Mouse (Mus musculus): ENCODE data around the gene Brd4.
A peak's percentile ranks its signal among the peaks of the same experiment; 100 is the strongest.
"Not testable (repeated sequence)": the region's sequence is repeated elsewhere in the genome, so short reads cannot be mapped to it uniquely, and the experiment has no call there.

Gene Brd4

DNA sequence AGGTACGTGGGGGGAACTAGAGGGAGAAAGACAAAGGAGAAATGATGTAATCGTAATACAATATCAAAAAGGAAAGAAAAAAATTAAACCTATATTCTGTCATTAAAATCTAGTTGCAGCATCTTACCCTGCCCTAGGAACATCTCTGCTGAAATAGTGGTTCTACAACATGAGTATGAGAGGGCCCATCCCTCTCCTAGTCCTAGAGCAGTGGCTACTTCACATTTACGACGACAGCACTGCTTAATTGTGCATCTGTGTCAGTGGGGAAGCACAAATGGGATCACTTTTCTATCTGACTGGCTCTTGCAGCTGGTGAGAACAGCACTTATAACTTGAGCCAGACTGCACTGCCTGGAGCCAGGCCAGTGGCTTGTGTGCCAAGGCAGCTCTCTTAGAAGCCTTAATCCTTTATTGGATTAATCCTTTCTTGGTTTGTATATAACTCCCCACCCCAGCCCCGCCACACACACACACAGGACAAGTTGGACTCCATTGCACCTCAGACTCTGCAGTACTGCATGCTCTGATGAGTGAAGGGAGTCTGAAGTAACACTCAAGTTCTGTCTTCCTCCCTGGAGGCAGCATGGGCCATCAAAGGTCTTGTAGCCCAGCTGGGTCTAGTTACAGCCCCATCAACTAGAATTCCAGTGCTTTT is 48.9 kb downstream of the Brd4 start:
- peak; percentile 22 for DNase-seq (ENCODE audit: low read depth, low spot score)

DNA sequence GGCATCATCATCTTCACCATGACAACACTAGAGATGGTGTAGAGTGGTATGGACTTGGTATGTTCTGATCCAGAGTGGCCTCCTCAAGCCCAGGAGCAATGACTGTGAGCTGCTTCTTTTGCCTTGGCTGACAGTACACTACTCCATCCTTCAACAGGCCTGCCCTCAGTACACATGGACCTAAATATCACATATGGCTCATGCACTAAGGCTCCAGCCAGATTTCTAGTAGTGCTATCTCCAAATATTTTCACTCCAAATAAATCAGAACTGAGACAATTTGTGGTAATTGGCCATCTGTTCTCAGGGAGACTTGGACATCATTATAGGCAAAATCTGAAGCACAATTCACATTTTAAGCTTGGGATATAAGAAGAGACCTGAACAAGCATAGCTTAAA is 51.3 kb downstream of the Brd4 start:
- no peak for DNase-seq (ENCODE audit: low read depth, low spot score)

DNA sequence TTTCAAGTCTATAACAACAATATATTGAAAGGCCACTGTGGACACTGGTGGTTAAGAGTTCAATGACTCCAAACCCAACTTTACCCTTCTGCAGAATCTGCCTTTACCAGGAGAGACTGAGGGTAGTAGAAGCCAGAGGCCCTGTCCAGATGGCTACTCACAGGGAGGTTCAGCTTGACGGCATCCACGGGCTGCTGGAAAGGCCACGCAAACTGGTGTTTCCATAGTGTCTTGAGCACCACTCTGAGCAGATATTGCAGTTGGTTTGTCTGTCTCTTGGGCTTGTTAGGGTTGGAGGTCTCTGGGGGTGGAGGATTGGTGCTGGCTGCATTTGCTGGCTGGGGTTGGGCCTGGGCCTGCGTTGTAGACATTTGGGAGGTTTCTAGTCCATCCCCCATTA is 55.3 kb downstream of the Brd4 start:
- no peak for DNase-seq (ENCODE audit: low read depth, low spot score)

DNA sequence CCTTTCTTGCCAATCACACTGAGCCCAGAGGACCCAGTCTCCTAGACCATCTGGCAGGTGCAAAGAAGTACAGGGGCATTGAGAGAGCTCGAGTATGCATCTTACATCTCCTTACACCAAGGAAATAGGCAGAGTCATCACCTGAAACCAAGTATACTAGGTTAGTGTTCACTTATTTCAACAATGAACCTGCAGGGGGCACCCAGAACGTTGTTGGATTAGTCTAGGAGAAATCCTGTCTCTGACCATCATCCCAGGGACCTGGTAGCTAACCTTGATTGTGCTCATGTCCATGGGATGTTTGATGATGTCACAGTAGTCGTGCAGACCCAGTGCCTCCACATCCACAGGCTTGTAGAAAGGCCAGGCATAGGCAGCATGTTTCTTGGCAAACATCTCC is 63.6 kb downstream of the Brd4 start:
- DNase-seq (ENCODE audit: low read depth, low spot score) = no peak

GRCm38 (mm10) chr17:32215587-32215986 is 68.9 kb downstream of the Brd4 start:
- not testable (repeated sequence) for DNase-seq (ENCODE audit: low read depth, low spot score)

- not testable (repeated sequence) for DNase-seq (ENCODE audit: low read depth, low spot score)
These were observed 73.0 kb downstream of the Brd4 start for GRCm38 (mm10) chr17:32211554-32211953.

- DNase-seq (ENCODE audit: low read depth, low spot score) = peak; percentile 9
These were observed 74.8 kb downstream of the Brd4 start for GRCm38 (mm10) chr17:32209752-32210151.

GRCm38 (mm10) chr17:32209144-32209543 is 75.4 kb downstream of the Brd4 start:
- no peak for DNase-seq (ENCODE audit: low read depth, low spot score)

- no peak for DNase-seq (ENCODE audit: low read depth, low spot score)
These were observed 76.8 kb downstream of the Brd4 start for GRCm38 (mm10) chr17:32207586-32208245.

GRCm38 (mm10) chr17:32205345-32205744 is 79.2 kb downstream of the Brd4 start:
- DNase-seq (ENCODE audit: low read depth, low spot score) = no peak

DNA sequence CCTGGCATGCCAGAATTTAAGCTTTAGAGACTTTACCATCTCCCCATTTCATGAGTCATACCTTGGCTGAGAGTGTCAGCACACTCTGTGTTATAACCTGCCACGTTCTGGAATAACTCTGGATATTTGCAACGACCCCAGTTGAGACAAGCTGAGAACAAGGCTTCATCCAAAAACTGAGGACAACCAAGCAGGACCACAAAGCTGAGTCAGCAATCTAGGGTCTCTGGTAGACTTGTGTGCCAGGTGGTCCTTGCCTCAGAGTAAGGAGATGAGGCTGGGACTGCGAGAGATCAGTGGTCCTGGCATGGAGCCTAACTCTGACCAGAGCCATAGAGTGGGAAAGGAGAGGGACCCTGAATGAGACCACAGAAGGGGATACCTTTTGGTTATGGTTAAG is 81.5 kb downstream of the Brd4 start:
- no peak for DNase-seq (ENCODE audit: low read depth, low spot score)

DNA sequence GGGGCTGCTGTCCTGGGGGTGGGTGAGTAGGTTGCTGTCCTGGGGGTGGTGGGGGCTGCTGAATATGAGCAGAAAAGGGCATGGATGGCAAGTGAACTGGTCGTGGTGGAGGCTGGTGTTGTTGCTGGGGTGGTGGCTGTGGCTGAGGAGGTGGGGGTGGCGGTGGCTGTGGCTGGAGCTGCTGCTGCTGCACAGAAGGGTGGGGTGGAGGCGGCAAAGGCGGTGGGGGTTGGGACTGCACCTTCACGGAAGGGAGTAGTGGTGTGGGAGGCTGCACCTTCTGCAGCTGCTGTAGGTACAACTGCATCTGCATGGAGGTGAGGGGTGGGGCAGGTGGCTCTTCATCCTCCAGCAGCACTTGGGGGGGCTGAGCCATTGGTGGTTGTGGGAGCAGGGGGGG is 83.4 kb downstream of the Brd4 start:
- no peak for DNase-seq (ENCODE audit: low read depth, low spot score)

- DNase-seq (ENCODE audit: low read depth, low spot score) = no peak
These were observed 84.7 kb downstream of the Brd4 start for GRCm38 (mm10) chr17:32199796-32200195.

- DNase-seq (ENCODE audit: low read depth, low spot score) = no peak
These were observed 87.4 kb downstream of the Brd4 start for GRCm38 (mm10) chr17:32197156-32197555.

DNA sequence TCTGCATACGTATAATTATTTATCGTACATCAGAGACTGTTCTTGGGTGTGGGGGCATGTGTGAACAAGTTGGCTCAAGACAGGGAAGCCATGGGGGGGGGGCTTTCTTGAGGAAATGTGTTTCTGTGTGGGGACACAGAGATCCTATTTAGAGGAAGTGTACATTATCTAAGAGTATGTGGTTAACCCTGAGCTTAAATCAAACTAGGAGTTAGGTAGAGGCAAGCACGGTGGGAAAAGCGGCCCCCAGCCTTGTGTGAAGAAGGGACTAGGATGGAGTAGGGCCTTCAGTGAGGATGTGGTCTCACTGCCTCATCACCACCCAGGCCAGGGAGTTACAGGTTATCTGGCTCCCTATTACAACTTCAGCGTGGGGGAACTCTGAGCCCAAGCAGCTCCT is 88.8 kb downstream of the Brd4 start:
- DNase-seq (ENCODE audit: low read depth, low spot score) = no peak

- DNase-seq (ENCODE audit: low read depth, low spot score) = no peak
These were observed 91.5 kb downstream of the Brd4 start for GRCm38 (mm10) chr17:32193010-32193409.

DNA sequence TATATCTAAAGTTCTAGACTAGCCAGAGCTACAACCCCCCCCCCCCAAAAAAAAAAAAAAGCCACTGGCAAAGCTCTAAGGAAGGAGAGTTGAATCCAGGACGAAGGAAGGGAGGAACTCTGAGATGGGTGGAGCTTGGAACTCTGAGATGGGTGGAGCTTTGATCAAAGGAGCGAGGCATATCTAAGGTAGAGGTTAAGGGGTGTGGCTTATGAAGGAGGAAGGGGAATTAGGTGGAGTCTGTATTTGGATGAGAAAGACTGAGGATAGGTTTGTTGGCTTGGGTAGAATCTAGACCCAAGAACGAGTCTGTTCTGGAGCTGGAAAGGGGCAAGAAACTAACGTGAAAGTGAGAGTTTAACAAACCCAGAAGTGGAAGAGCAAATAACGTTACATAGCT is 94.7 kb downstream of the Brd4 start:
- no peak for DNase-seq (ENCODE audit: low read depth, low spot score)

DNA sequence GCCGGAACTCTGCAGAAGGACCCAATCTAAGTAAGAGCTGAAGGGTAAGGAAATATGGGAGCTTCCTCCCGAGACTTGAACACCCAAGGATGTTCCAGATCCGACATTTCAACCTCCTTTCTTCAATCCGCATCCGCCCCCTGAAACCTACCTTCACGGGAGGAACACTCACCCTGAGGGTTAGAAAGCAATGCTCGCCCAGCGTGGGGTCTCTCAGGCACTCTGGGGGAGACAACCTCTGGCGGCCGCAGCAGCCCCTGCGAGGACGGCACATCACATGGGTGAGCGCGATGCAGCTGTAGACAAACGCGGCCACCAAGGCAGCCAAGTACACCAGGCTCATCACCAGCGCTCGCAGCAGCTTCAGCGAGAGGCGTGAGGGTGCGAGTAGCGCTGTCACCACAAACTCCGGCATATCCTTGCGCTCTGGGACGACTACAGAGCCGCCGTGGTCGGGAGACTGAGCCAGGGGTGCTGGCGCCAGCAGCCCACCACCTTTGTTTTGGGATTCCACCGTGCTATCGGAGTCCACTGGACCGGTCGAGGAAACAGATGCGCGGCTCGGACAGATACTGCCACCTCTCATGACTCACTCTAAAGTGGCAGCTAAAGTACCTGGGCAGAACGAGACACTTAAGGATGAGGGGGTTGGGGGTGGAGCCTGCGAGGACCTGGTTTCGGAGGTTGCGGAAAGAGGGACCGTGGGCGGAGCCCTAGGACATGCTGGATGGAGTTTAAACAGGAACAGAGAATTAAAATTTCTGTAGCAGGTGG is 95.5 kb downstream of the Brd4 start, which contains the start of gene Ephx3:
Ephx3 (minus strand) TSS at position 687 of the 774 bp plus-strand sequence.
- no peak for DNase-seq (ENCODE audit: low read depth, low spot score)

DNA sequence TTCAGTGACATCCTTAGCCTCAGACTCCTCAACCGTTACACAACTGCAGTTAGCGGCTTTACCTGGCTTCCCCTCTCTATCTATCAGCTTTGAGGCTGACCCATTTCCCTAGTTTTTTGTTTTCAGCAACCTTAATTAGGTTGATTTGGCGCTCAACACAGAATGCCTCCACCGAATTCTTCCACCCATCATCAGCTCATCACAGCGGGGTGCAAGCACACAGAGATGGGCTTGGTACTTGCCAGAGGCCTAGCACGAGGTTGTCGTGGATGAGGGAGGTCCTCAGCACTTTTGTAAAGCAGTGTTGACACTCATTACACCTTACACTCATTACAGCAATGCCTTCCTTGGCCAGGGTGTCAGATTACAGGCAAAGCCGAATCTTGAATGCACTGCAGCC is 101.5 kb downstream of the Brd4 start:
- no peak for DNase-seq (ENCODE audit: low read depth, low spot score)

- no peak for DNase-seq (ENCODE audit: low read depth, low spot score)
These were observed 104.7 kb downstream of the Brd4 start for GRCm38 (mm10) chr17:32179621-32180491.

DNA sequence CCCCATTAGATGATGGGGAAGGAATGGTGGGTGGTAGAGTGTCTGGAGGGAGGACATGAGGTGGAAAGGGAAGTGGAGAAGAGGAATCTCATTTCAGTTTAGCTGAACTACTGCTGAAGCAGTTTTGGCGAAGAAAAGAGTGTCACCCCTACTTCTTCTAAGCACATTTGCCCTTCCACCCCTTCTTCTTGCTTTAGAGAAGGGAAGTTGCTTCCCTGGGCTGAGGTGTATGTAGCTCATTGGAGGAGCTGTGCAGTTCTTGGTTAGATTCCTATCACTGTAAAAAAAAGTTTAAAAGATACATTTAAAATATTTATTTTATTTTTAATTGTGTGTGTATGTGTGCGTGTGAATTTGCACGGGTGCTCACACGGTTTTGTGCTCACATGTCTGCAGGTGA is 107.6 kb downstream of the Brd4 start:
- no peak for DNase-seq (ENCODE audit: low read depth, low spot score)

GRCm38 (mm10) chr17:32173166-32173565 is 111.4 kb downstream of the Brd4 start:
- DNase-seq (ENCODE audit: low read depth, low spot score) = no peak
